Mouse (Mus musculus) myocyte (in vitro differentiated cells): ENCODE measurements around the gene Hist1h1e.
"Not testable (repeated sequence)": the region's sequence is repeated elsewhere in the genome, so short reads cannot be mapped to it uniquely, and the experiment has no call there.

Experiments
- MAX ChIP-seq: IDR thresholded peaks from one replicate; pipeline ENCODE4 v1.6.1; 2011; ENCODE audit warnings: low read depth, mild to moderate bottlenecking, control low read depth
- MYOD1 ChIP-seq, 3 experiments: IDR thresholded peaks; one replicate each; pipeline ENCODE4 v1.6.1; 2011; ENCODE audit warnings: control low read depth in 2 of 3, low read depth in 2 of 3, mild to moderate bottlenecking in 2 of 3, moderate library complexity in 1 of 3; ENCODE audit not compliant: insufficient read length in 2 of 3, control insufficient read depth in 1 of 3
- POLR2A ChIP-seq: IDR thresholded peaks from one replicate; pipeline ENCODE4 v1.6.1; 2011; ENCODE audit warnings: low read depth, mild to moderate bottlenecking, control low read depth, moderate library complexity; ENCODE audit not compliant: insufficient read length
- POLR2AphosphoS2 ChIP-seq: IDR thresholded peaks from one replicate; pipeline ENCODE4 v1.6.1; 2011; ENCODE audit warnings: low read depth, control low read depth; ENCODE audit not compliant: insufficient read length
- TCF12 ChIP-seq: IDR thresholded peaks from one replicate; pipeline ENCODE4 v1.6.1; 2011; ENCODE audit warnings: mild to moderate bottlenecking, control low read depth; ENCODE audit not compliant: poor library complexity, insufficient read depth, severe bottlenecking
- USF1 ChIP-seq: IDR thresholded peaks from one replicate; pipeline ENCODE4 v1.6.1; 2011; ENCODE audit warnings: low read depth, mild to moderate bottlenecking, control low read depth, moderate library complexity

- TF ChIP-seq POLR2A, result peak; percentile 89
- TF ChIP-seq POLR2AphosphoS2, result peak; percentile 96
- not testable (repeated sequence) for TF ChIP-seq MYOD1 (IDR thresholded peaks at IDR 0.05; ENCODE audit: control insufficient read depth in 1 of 3, insufficient read length in 2 of 3, low read depth in 2 of 3); MAX; USF1; TCF12
These were observed at the start of gene Hist1h1e for GRCm38 (mm10) chr13:23622175-23622671.
